Mouse (Mus musculus): ENCODE results near the gene Phactr3.

Phactr3 gene

GRCm38 (mm10) chr2:178264389-178264788 is 145.6 kb downstream of the Phactr3 start:
- peak; percentile 87 for DNase-seq

GRCm38 (mm10) chr2:178265454-178265853 is 146.7 kb downstream of the Phactr3 start:
- peak; percentile 40 for DNase-seq

- DNase-seq = no peak
Measured at GRCm38 (mm10) chr2:178270794-178271193, 152.0 kb downstream of the Phactr3 start.

- DNase-seq = no peak
Measured at GRCm38 (mm10) chr2:178272350-178272749, 153.6 kb downstream of the Phactr3 start.

GRCm38 (mm10) chr2:178274126-178274525 is 155.4 kb downstream of the Phactr3 start:
- no peak for DNase-seq

- DNase-seq = no peak
Measured at GRCm38 (mm10) chr2:178277206-178277605, 158.4 kb downstream of the Phactr3 start.

- DNase-seq = no peak
Measured at GRCm38 (mm10) chr2:178281183-178281582, 162.4 kb downstream of the Phactr3 start.

GRCm38 (mm10) chr2:178287285-178287684 is 168.5 kb downstream of the Phactr3 start:
- no peak for DNase-seq

- no peak for DNase-seq
Measured at GRCm38 (mm10) chr2:178288666-178289065, 169.9 kb downstream of the Phactr3 start.

- DNase-seq = peak; percentile 56
Measured at GRCm38 (mm10) chr2:178303453-178304187, 184.8 kb downstream of the Phactr3 start.

- no peak for DNase-seq
Measured at GRCm38 (mm10) chr2:178304188-178304529, 185.4 kb downstream of the Phactr3 start.

GRCm38 (mm10) chr2:178304669-178305068 is 185.9 kb downstream of the Phactr3 start:
- no peak for DNase-seq

GRCm38 (mm10) chr2:178313539-178313938 is 194.8 kb downstream of the Phactr3 start:
- no peak for DNase-seq

- DNase-seq = no peak
Measured at GRCm38 (mm10) chr2:178316281-178316680, 197.5 kb downstream of the Phactr3 start.

- no peak for DNase-seq
Measured at GRCm38 (mm10) chr2:178319766-178320165, 201.0 kb downstream of the Phactr3 start.

GRCm38 (mm10) chr2:178321271-178321670 is 202.5 kb downstream of the Phactr3 start:
- peak; percentile 64 for DNase-seq

- no peak for DNase-seq
Measured at GRCm38 (mm10) chr2:178324410-178324809, 205.6 kb downstream of the Phactr3 start.

GRCm38 (mm10) chr2:178324818-178325217 is 206.0 kb downstream of the Phactr3 start:
- DNase-seq = no peak

- DNase-seq = no peak
Measured at GRCm38 (mm10) chr2:178326067-178326466, 207.3 kb downstream of the Phactr3 start.

- no peak for DNase-seq
Measured at GRCm38 (mm10) chr2:178326750-178327465, 208.1 kb downstream of the Phactr3 start.

- DNase-seq = peak; percentile 84
Measured at GRCm38 (mm10) chr2:178327466-178328040, 208.8 kb downstream of the Phactr3 start.

- peak; percentile 38 for DNase-seq
Measured at GRCm38 (mm10) chr2:178329551-178329950, 210.8 kb downstream of the Phactr3 start.

- DNase-seq = no peak
Measured at GRCm38 (mm10) chr2:178329986-178330385, 211.2 kb downstream of the Phactr3 start.

- DNase-seq = no peak
Measured at GRCm38 (mm10) chr2:178337878-178338277, 219.1 kb downstream of the Phactr3 start.

All from right cerebral cortex, postnatal 25 days (tissue).